Mouse (Mus musculus) inflammation-experienced regulatory T-cells, adult 16 weeks (primary cell): ENCODE results near the gene Kcnj4. TPM values are rescaled to one million over a fixed set of nuclear protein-coding genes. Genes with fewer than 3 reads are reported as not detected.

ENCODE experiments used
- polyA plus RNA-seq: library from polyadenylated mRNA; unstranded; fragments of 100-300 nt; shearing (Covaris generic); gene quantifications from one replicate; pipeline ENCODE4 v1.2.1, GENCODE M21; 2017

Kcnj4 gene
- polyA plus RNA-seq: not detected

DNA sequence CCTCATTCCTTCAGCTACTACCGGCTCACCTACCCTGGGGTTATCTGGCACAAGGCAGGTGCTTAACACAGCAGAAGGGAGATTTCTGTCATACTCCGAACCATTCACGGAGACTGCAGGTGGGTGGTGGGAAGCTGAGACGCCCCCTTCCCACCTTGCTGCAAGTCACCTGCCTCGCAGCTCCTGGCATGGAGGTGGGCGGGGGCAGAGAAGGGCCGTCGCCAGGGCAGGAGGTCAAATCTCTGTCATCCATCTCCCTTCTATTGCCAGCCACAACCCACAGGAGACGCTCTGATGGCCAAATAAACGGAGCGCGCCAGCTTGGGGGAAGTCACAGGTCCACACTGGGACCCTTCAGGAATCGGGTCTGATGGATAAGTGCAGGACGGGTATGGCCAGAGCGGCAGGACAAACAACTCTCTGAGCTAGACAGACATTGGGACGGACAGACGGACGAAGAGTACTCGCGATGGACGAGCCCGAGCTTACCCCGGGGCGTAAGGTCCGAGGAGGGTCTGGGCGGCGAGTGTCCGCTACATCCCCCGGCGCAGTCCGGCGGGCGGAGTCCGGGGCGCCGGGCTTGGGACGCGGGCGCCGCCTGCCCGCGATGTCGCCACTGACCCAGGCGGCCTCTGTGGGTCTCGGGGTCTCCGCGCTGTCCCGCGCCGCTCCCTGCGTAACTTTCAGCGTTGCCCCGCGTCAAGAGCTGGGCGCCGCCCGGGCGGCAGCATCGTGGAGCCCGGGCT is at the start of gene Kcnj4:
TSS of gene Kcnj4 (minus strand) at position 535 of the 746 bp plus-strand sequence.

GRCm38 (mm10) chr15:79546410-79547288 is 41.6 kb upstream of the Kcnj4 start, which contains the start of gene Ddx17:
Ddx17 (minus strand) TSS chr15:79546741.

GRCm38 (mm10) chr15:79516171-79517096 is 11.4 kb upstream of the Kcnj4 start, which contains the start of gene Kdelr3:
Kdelr3 (plus strand) TSS chr15:79516411.

DNA sequence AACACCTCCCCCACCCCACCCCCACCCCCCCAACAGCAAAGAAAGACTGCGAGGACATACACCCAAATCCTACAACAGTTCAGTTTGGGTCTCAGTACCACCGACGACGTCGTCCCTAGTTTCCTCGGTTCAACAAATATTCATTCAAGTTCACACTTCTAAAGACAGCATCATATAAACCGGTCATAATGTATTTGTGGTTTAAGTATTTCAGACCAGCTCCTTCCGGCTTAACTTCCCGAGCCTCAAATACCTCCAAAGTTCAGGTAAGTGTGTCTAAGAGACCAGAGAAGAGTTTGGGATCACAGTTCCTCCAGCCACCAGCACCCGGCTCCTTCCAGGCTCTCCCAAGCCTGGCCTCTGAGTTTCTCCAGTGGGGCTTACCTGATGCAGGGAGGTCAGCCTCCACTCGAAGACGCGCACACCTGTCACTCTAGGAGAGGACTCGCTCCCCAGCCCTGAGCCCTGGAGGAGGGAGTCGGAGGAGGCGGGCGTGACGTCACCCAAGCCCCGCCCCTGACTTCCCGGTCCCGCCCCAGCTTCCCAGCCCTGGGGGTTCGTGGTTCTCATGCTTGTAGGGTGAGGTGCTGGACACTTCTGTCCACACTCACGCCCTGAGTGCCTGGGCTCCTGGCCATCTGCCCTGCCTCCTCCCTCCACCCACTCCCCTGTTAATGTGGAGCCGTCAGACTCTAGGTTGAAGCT is 49.8 kb downstream of the Kcnj4 start, which contains the start of gene Csnk1e:
TSS of gene Csnk1e (minus strand) at position 461 of the 705 bp plus-strand sequence.

Other genes with a start within 250 kb of the Kcnj4 start
- gene Baiap2l2, start 219.7 kb downstream of the Kcnj4 start, polyA plus RNA-seq: 0.52 TPM
- gene Pla2g6, start 176.9 kb downstream of the Kcnj4 start, polyA plus RNA-seq: 19.7 TPM
- gene Maff, start 158.6 kb downstream of the Kcnj4 start, polyA plus RNA-seq: 0.96 TPM
- 36.9 TPM for gene Tmem184b, start 101.7 kb downstream of the Kcnj4 start, polyA plus RNA-seq
- gene Csnk1e, start 49.7 kb downstream of the Kcnj4 start, polyA plus RNA-seq: 6.4 TPM
- gene Kdelr3, start 11.2 kb upstream of the Kcnj4 start, polyA plus RNA-seq: 0.48 TPM
- gene Ddx17, start 41.5 kb upstream of the Kcnj4 start, polyA plus RNA-seq: 23.9 TPM
- gene Dmc1, start 99.9 kb upstream of the Kcnj4 start, polyA plus RNA-seq: not detected
- gene Fam227a, start 153.7 kb upstream of the Kcnj4 start, polyA plus RNA-seq: 0.79 TPM
- 18.3 TPM for gene Cby1, start 154.0 kb upstream of the Kcnj4 start, polyA plus RNA-seq
- gene Tomm22, start 165.6 kb upstream of the Kcnj4 start, polyA plus RNA-seq: 223 TPM
- gene Josd1, start 182.7 kb upstream of the Kcnj4 start, polyA plus RNA-seq: 4.2 TPM
- 77.5 TPM for gene Gtpbp1, start 185.6 kb upstream of the Kcnj4 start, polyA plus RNA-seq
- gene Sun2, start 237.3 kb upstream of the Kcnj4 start, polyA plus RNA-seq: 11.0 TPM